In genomic region chr10:81025047-81025621, GRCm38 (mm10) we compare ENCODE assay signal across 7 mouse cellular contexts. TPM values are rescaled to one million over a fixed set of nuclear protein-coding genes. Genes with fewer than 3 reads are reported as not detected.
DNase-seq lines count a peak whose midpoint lies in the region; ATAC-seq and TF ChIP-seq lines count a peak whose summit lies in the region.

No protein-coding gene starts in this region.

- peak overlapping the region; percentile 51 for H3K4me2 ChIP-seq in lung, embryonic 15.5 days
- peak overlapping the region; percentile 70 for H3K4me2 ChIP-seq in hindbrain, embryonic 13.5 days
- no peak overlapping the region for H3K4me2 ChIP-seq in myocyte (ENCODE audit: low read depth)

- peaks cover 52% of the 10 kb centered on the region for H3K27me3 ChIP-seq in lung, embryonic 15.5 days
- peaks cover 49% of the 10 kb centered on the region for H3K27me3 ChIP-seq in hindbrain, embryonic 13.5 days
- no peaks in the 10 kb centered on the region for H3K27me3 ChIP-seq in myocyte (ENCODE audit: control insufficient read depth, insufficient read depth, insufficient read length)

- WGBS in lung, embryonic 15.5 days: 3% methylated on average over 24 of the region's 43 CpGs
- WGBS in hindbrain, embryonic 13.5 days: 2% methylated on average over 23 of the region's 43 CpGs

- H3K9ac ChIP-seq in lung, embryonic 15.5 days: no peak overlapping the region
- peak overlapping the region; percentile 83 for H3K9ac ChIP-seq in hindbrain, embryonic 13.5 days

- no peak for TF ChIP-seq POLR2A in myocyte (IDR thresholded peaks at IDR 0.05; ENCODE audit: insufficient read length, low read depth)

- H3K36me3 ChIP-seq in lung, embryonic 15.5 days: no peaks in the 10 kb centered on the region
- peaks cover 26% of the 10 kb centered on the region for H3K36me3 ChIP-seq in hindbrain, embryonic 13.5 days
- no peaks in the 10 kb centered on the region for H3K36me3 ChIP-seq in myocyte (ENCODE audit: control insufficient read depth, insufficient read depth)

- H3K4me3 ChIP-seq in lung, embryonic 15.5 days: peak overlapping the region; percentile 24
- H3K4me3 ChIP-seq in hindbrain, embryonic 13.5 days: peak overlapping the region; percentile 56
- no peak overlapping the region for H3K4me3 ChIP-seq in myocyte

- H3K27ac ChIP-seq in lung, embryonic 15.5 days: no peak overlapping the region
- H3K27ac ChIP-seq in hindbrain, embryonic 13.5 days: no peak overlapping the region

- no peaks in the 10 kb centered on the region for H3K79me2 ChIP-seq in myocyte (ENCODE audit: control insufficient read depth, insufficient read depth)

- H3K4me1 ChIP-seq in lung, embryonic 15.5 days: peaks cover 5% of the 10 kb centered on the region
- H3K4me1 ChIP-seq in hindbrain, embryonic 13.5 days (replicated peaks): peaks cover 39% of the 10 kb centered on the region

- H3K9me3 ChIP-seq in lung, embryonic 15.5 days: no peaks in the 10 kb centered on the region
- H3K9me3 ChIP-seq in hindbrain, embryonic 13.5 days: no peaks in the 10 kb centered on the region

- H3ac ChIP-seq in myocyte (ENCODE audit: control insufficient read depth, insufficient read length): no peak overlapping the region

- DNase-seq in lung, postnatal 14 days: no peak
- no peak for DNase-seq in layer of hippocampus, postnatal 10 days (ENCODE audit: low spot score in 2 of 2)
- DNase-seq in left cerebral cortex, adult 11 months (ENCODE audit: low spot score): no peak

- ATAC-seq in lung, embryonic 15.5 days (ENCODE audit: borderline replicate concordance, extremely low read depth, low FRiP score, low TSS enrichment): peak; percentile 6; the same call in 1 of the 2 replicates
- ATAC-seq in common myeloid progenitor, adult 5-6 weeks (replicated peaks; ENCODE audit: low read depth, poor library complexity, severe bottlenecking): 0 out of 2 replicates have a peak, but pooled peaks have one; percentile 13
- ATAC-seq in hindbrain, embryonic 13.5 days (ENCODE audit: low FRiP score): peak; percentile 68

TF ChIP-seq in myocyte, 11 proteins besides CTCF, POLR2A, EP300 and RAD21:
- TF ChIP-seq REST (IDR thresholded peaks at IDR 0.05; ENCODE audit: insufficient read depth, insufficient read length) (peak; percentile 84), E2F4 (IDR thresholded peaks at IDR 0.05; ENCODE audit: insufficient read depth) (no peak)
TF ChIP-seq in myocyte: peak in this region for 1.

RNA-seq across cellular contexts. Expression of gene Diras1, which starts 0.3 kb away (rescaled TPM):
- polyA plus RNA-seq in lung, embryonic 15.5 days (2015; fragmentation: Nextera tagmentation; extraction: Ambion mirVana): 0.11 and 0.30 TPM in 2 replicates
- total RNA-seq in common myeloid progenitor, adult 5-6 weeks (2017): not detected in 2 replicates
- 37.5 and 40.2 TPM in 2 replicates for polyA plus RNA-seq in hindbrain, embryonic 13.5 days (2015; fragmentation: Nextera tagmentation; extraction: Ambion mirVana)
- 0.42 TPM for polyA plus RNA-seq in myocyte (2012; fragmentation: generic; extraction: Trizol)
- total RNA-seq in layer of hippocampus, postnatal 10 days (2021): 100 to 1,000 TPM in 1 of 2 experiments, 10 to 100 TPM in 1; 92.4 to 110 TPM

RNA-seq across cellular contexts. Expression of gene Gng7, which starts 10.4 kb away (rescaled TPM):
- polyA plus RNA-seq in lung, embryonic 15.5 days (2015; fragmentation: Nextera tagmentation; extraction: Ambion mirVana): 5.3 and 6.6 TPM in 2 replicates
- total RNA-seq in common myeloid progenitor, adult 5-6 weeks (2017): 0.18 and 2.2 TPM in 2 replicates
- polyA plus RNA-seq in hindbrain, embryonic 13.5 days (2015; fragmentation: Nextera tagmentation; extraction: Ambion mirVana): 13.4 and 13.5 TPM in 2 replicates
- 0.47 TPM for polyA plus RNA-seq in myocyte (2012; fragmentation: generic; extraction: Trizol)
- total RNA-seq in layer of hippocampus, postnatal 10 days (2021): 100 to 1,000 TPM; 145 to 156 TPM

RNA-seq across cellular contexts. Expression of gene Slc39a3, which starts 12.1 kb away (rescaled TPM):
- 17.2 and 20.5 TPM in 2 replicates for polyA plus RNA-seq in lung, embryonic 15.5 days (2015; fragmentation: Nextera tagmentation; extraction: Ambion mirVana)
- total RNA-seq in common myeloid progenitor, adult 5-6 weeks (2017): 4.1 and 5.5 TPM in 2 replicates
- 42.3 and 44.0 TPM in 2 replicates for polyA plus RNA-seq in hindbrain, embryonic 13.5 days (2015; fragmentation: Nextera tagmentation; extraction: Ambion mirVana)
- 21.8 TPM for polyA plus RNA-seq in myocyte (2012; fragmentation: generic; extraction: Trizol)
- 10 to 100 TPM; 57.3 to 66.0 TPM for total RNA-seq in layer of hippocampus, postnatal 10 days (2021)

RNA-seq across cellular contexts. Expression of gene Sgta, which starts 34.8 kb away (rescaled TPM):
- polyA plus RNA-seq in lung, embryonic 15.5 days (2015; fragmentation: Nextera tagmentation; extraction: Ambion mirVana): 192 TPM in 2 replicates
- 41.4 and 43.1 TPM in 2 replicates for total RNA-seq in common myeloid progenitor, adult 5-6 weeks (2017)
- polyA plus RNA-seq in hindbrain, embryonic 13.5 days (2015; fragmentation: Nextera tagmentation; extraction: Ambion mirVana): 292 and 304 TPM in 2 replicates
- polyA plus RNA-seq in myocyte (2012; fragmentation: generic; extraction: Trizol): 192 TPM
- total RNA-seq in layer of hippocampus, postnatal 10 days (2021): 100 to 1,000 TPM; 176 to 186 TPM

RNA-seq across cellular contexts. Expression of gene Thop1, which starts 44.7 kb away (rescaled TPM):
- 51.7 and 54.3 TPM in 2 replicates for polyA plus RNA-seq in lung, embryonic 15.5 days (2015; fragmentation: Nextera tagmentation; extraction: Ambion mirVana)
- total RNA-seq in common myeloid progenitor, adult 5-6 weeks (2017): 18.6 and 25.9 TPM in 2 replicates
- 45.0 and 46.9 TPM in 2 replicates for polyA plus RNA-seq in hindbrain, embryonic 13.5 days (2015; fragmentation: Nextera tagmentation; extraction: Ambion mirVana)
- 139 TPM for polyA plus RNA-seq in myocyte (2012; fragmentation: generic; extraction: Trizol)
- total RNA-seq in layer of hippocampus, postnatal 10 days (2021): 10 to 100 TPM; 56.3 to 57.6 TPM

Comparison
In these comparisons a context has a peak if more than half of its experiments do, and no peak if none do; other contexts are left out.
1. ATAC-seq: peak in every context shown above with its lines; median percentile 68 in hindbrain, embryonic 13.5 days; 13 in common myeloid progenitor, adult 5-6 weeks; 6 in lung, embryonic 15.5 days.
2. RNA of gene Diras1, which starts 0.3 kb away (polyA plus RNA-seq): 37.5 to 40.2 TPM in hindbrain, embryonic 13.5 days; 0.42 TPM in myocyte (single experiment) and 0.11 to 0.30 TPM in lung, embryonic 15.5 days; every median in the first group is over 10 times any median in the second.